Mouse (Mus musculus) thymus, adult 2 months (tissue): Measurements from ENCODE around the gene Sgce.

Experiments used
- CTCF ChIP-seq: fragments of 200-500 bp; IDR thresholded peaks from 2 replicates; pipeline ENCODE4 v1.5.1; 2012; ENCODE audit warnings: mild to moderate bottlenecking, control low read depth, low read length, moderate library complexity, borderline replicate concordance; ENCODE audit not compliant: control insufficient read depth, poor library complexity, insufficient read depth; ENCODE audit errors: extremely low read depth
- POLR2A ChIP-seq: fragments of 200-500 bp; IDR thresholded peaks from 2 replicates; pipeline ENCODE4 v1.6.1; 2012; ENCODE audit warnings: mild to moderate bottlenecking, low read length, control low read depth, moderate library complexity; ENCODE audit not compliant: control insufficient read depth, poor library complexity, insufficient read depth; ENCODE audit errors: extremely low read depth

- TF ChIP-seq POLR2A (no peak), CTCF (no peak)
Observed at GRCm38 (mm10) chr6:4722142-4722541, 24.9 kb downstream of the Sgce start.
